8 mouse cellular contexts compared by ENCODE assay signal in genomic region chr9:120690961-120691941, GRCm38 (mm10).
DNase-seq lines count a peak whose midpoint lies in the region; ATAC-seq and TF ChIP-seq lines count a peak whose summit lies in the region.

No protein-coding gene starts in this region.

- H3K9me3 ChIP-seq in ES-E14 (ENCODE audit: control insufficient read depth, insufficient read depth, low read depth, low read length), result no peaks in the 10 kb centered on the region
- no peaks in the 10 kb centered on the region for H3K9me3 ChIP-seq in neural tube, embryonic 15.5 days (replicated peaks)

- peak overlapping the region; percentile 49 for H3K4me2 ChIP-seq in neural tube, embryonic 15.5 days

- WGBS in cerebellum, adult 2 months, result 19% methylated on average over 30 of the region's 30 CpGs
- WGBS in neural tube, embryonic 15.5 days, result 5% methylated on average over 30 of the region's 30 CpGs
- 20% methylated on average over 30 of the region's 30 CpGs for WGBS in thymus, adult 2 months

- in situ Hi-C loops in ES-E14 (cut with MboI; ENCODE audit: low sequenced_read_pairs in 2 of 2, unreplicated experiment in 2 of 2), result no loop called here

- no peaks in the 10 kb centered on the region for H3K36me3 ChIP-seq in ES-E14 (ENCODE audit: control insufficient read depth, insufficient read depth, low read length, poor library complexity, severe bottlenecking)
- H3K36me3 ChIP-seq in neural tube, embryonic 15.5 days, result no peaks in the 10 kb centered on the region
- H3K36me3 ChIP-seq in thymus, adult 2 months (ENCODE audit: control insufficient read depth, insufficient read depth, low read length), result no peaks in the 10 kb centered on the region

- H3K9ac ChIP-seq in ES-E14 (ENCODE audit: insufficient read depth, low read depth, low read length, poor library complexity, severe bottlenecking), result peak overlapping the region; percentile 12; the same call in 1 of the 2 replicates
- no peak overlapping the region for H3K9ac ChIP-seq in neural tube, embryonic 15.5 days (replicated peaks)

- TF ChIP-seq CTCF in cerebellum, adult 2 months (IDR thresholded peaks at IDR 0.05; ENCODE audit: borderline replicate concordance, insufficient read depth, low read depth, low read length), result no peak
- TF ChIP-seq CTCF in thymus, adult 2 months (IDR thresholded peaks at IDR 0.05; ENCODE audit: borderline replicate concordance, control insufficient read depth, extremely low read depth, insufficient read depth, low read length, poor library complexity), result peak; percentile 71; the same call in 1 of the 2 replicates

- peak overlapping the region; percentile 33; the same call in 1 of the 2 replicates for H3K27ac ChIP-seq in ES-E14 (ENCODE audit: insufficient read depth, low read depth, low read length, poor library complexity, severe bottlenecking)
- H3K27ac ChIP-seq in cerebellum, adult 2 months (ENCODE audit: insufficient read depth, low read length), result peak overlapping the region; percentile 3; the same call in 1 of the 2 replicates
- peak overlapping the region; percentile 74 for H3K27ac ChIP-seq in neural tube, embryonic 15.5 days (replicated peaks)
- H3K27ac ChIP-seq in thymus, adult 2 months (ENCODE audit: control insufficient read depth, insufficient read depth, low read length), result peak overlapping the region; percentile 17; the same call in 1 of the 2 replicates

- intact Hi-C loops in heart, postnatal 25 days (cut with DNase I), result loop anchor here (2.0 to 10.0 kb wide), 6 partner anchors 30 to 246 kb away; no protein-coding TSS in a partner anchor

- H3K27me3 ChIP-seq in cerebellum, adult 2 months (ENCODE audit: control insufficient read depth, insufficient read depth, low read length), result no peaks in the 10 kb centered on the region
- H3K27me3 ChIP-seq in neural tube, embryonic 15.5 days (replicated peaks), result no peaks in the 10 kb centered on the region
- H3K27me3 ChIP-seq in thymus, adult 2 months (ENCODE audit: control insufficient read depth, insufficient read depth, low read length), result no peaks in the 10 kb centered on the region; the same call in 1 of the 2 replicates

- peaks cover 7 to 22% of the 10 kb centered on the region in 2 experiments for H3K4me1 ChIP-seq in ES-E14 (ENCODE audit: control insufficient read depth in 2 of 2, insufficient read depth in 2 of 2, low read length in 2 of 2, poor library complexity in 1 of 2)
- H3K4me1 ChIP-seq in cerebellum, adult 2 months (ENCODE audit: control insufficient read depth, insufficient read depth, low read length), result peaks cover 35% of the 10 kb centered on the region
- H3K4me1 ChIP-seq in neural tube, embryonic 15.5 days, result peaks cover 33% of the 10 kb centered on the region
- peaks cover 17% of the 10 kb centered on the region for H3K4me1 ChIP-seq in thymus, adult 2 months (replicated peaks; ENCODE audit: control insufficient read depth, insufficient read depth, low read length)

- peak; percentile 77 for ATAC-seq in neural tube, embryonic 15.5 days (ENCODE audit: low FRiP score)

- DNase-seq in ES-E14 (ENCODE audit: low read depth, low spot score), result peak; percentile 92
- peak; percentile 79 to 86 for DNase-seq in cerebellum, adult 2 months
- DNase-seq in forelimb bud, embryonic 11.5 days (ENCODE audit: low read depth, low spot score), result peak; percentile 95
- peak; percentile 89 for DNase-seq in heart, postnatal 25 days (ENCODE audit: low spot score)
- peak; percentile 95 to 97 for DNase-seq in kidney, postnatal 4 days
- peak; percentile 83 to 89 for DNase-seq in lung, adult 18-20 months
- DNase-seq in thymus, adult 2 months, result peak; percentile 83

- TF ChIP-seq POLR2A in cerebellum, adult 2 months (IDR thresholded peaks at IDR 0.05; ENCODE audit: borderline replicate concordance, insufficient read depth, low read length), result no peak
- no peak for TF ChIP-seq POLR2A in thymus, adult 2 months (IDR thresholded peaks at IDR 0.05; ENCODE audit: control insufficient read depth, extremely low read depth, insufficient read depth, low read length, poor library complexity)

- H3K4me3 ChIP-seq in ES-E14 (ENCODE audit: insufficient read depth in 1 of 2, low read depth in 1 of 2, low read length in 2 of 2, poor library complexity in 1 of 2, severe bottlenecking in 1 of 2), result peak overlapping the region; percentile 13 to 22; a peak in 2 of 4 replicates
- H3K4me3 ChIP-seq in cerebellum, adult 2 months (replicated peaks; ENCODE audit: insufficient read depth, low read depth, low read length), result no peak overlapping the region
- H3K4me3 ChIP-seq in neural tube, embryonic 15.5 days (replicated peaks), result peak overlapping the region; percentile 6; the same call in 1 of the 2 replicates
- H3K4me3 ChIP-seq in thymus, adult 2 months (ENCODE audit: control insufficient read depth, insufficient read depth, low read length), result peak overlapping the region; percentile 29

TF ChIP-seq in ES-E14, 5 proteins besides CTCF, POLR2A, EP300 and RAD21:
- no peak for TF ChIP-seq HCFC1 (IDR thresholded peaks at IDR 0.05; ENCODE audit: borderline replicate concordance, insufficient read depth, low read length)
- TF ChIP-seq ZNF384 (IDR thresholded peaks at IDR 0.05; ENCODE audit: low read depth, low read length), result peak; percentile 52; the same call in 1 of the 2 replicates
- no peak for TF ChIP-seq ZC3H11A (IDR thresholded peaks at IDR 0.05; ENCODE audit: borderline replicate concordance, low read depth, low read length)
- TF ChIP-seq MAFK (IDR thresholded peaks at IDR 0.05; ENCODE audit: insufficient read depth, low read depth, low read length), result no peak

Comparison
In these comparisons a context has a peak if more than half of its experiments do, and no peak if none do; other contexts are left out.
1. H3K27ac ChIP-seq: peak in every context shown above with its lines; median percentile 74 in neural tube, embryonic 15.5 days; 33 in ES-E14; 17 in thymus, adult 2 months; 3 in cerebellum, adult 2 months.